In the genomic region with DNA sequence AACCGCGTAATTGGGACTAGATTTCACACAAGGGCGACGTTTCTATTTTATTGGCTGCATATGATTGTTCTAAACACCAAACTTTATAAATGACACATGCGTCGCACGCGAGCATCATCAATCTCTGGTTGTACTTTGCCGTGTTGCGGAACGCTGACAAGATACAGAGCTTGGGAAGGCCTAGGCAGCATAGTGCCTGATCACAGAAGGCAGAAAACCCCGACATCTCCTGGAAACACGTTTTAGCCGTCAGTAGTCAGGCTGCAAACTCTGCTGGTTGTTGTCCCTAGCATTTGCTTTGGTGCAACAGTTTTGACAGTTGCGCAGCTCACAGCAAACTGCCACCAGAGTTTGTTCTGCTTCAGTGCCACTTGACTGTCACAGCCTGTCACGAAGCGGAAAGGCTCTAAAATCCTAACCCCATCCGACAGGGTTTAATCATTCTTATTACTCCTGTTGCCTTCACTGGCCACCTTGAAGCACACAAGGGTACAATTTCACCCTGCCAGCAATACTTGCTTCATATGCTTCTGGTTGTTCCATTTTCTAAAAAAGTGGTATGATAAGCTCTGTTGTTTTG, we compare ENCODE assay signal across 22 mouse cellular contexts.
DNase-seq lines count a peak whose midpoint lies in the region; ATAC-seq lines count a peak whose summit lies in the region.
"Had no signal": no experiment of that assay in that cellular context is flagged by ENCODE, and none has a peak within 500 bp of the region (broad histone marks: within the 10 kb centered on the region; RNA-seq: fewer than 3 reads in every experiment).

No protein-coding gene starts in this region.

- peaks cover 4% of the 10 kb centered on the region; the same call in 1 of the 2 replicates for H3K27me3 ChIP-seq in kidney, embryonic 14.5 days (ENCODE audit: control insufficient read depth, insufficient read depth, low read length)
- no peaks in the 10 kb centered on the region for H3K27me3 ChIP-seq in midbrain, embryonic 11.5 days (ENCODE audit: control insufficient read depth, insufficient read depth, low read length)
- H3K27me3 ChIP-seq in midbrain, embryonic 15.5 days (replicated peaks), result no peaks in the 10 kb centered on the region
- H3K27me3 ChIP-seq: CH12.LX; embryonic facial prominence, embryonic 13.5 days; forebrain, embryonic 15.5 days; heart, embryonic 15.5 days had no signal

- H3K4me3 ChIP-seq in kidney, embryonic 14.5 days (ENCODE audit: low read length), result no peak overlapping the region
- H3K4me3 ChIP-seq in midbrain, embryonic 11.5 days (ENCODE audit: low read depth, low read length), result no peak overlapping the region
- no peak overlapping the region for H3K4me3 ChIP-seq in midbrain, embryonic 15.5 days
- H3K4me3 ChIP-seq: embryonic facial prominence, embryonic 13.5 days; forebrain, embryonic 15.5 days; heart, adult 2 months; heart, embryonic 15.5 days had no signal

- no peaks in the 10 kb centered on the region for H3K36me3 ChIP-seq in kidney, embryonic 14.5 days (ENCODE audit: control insufficient read depth, insufficient read depth, low read length)
- no peaks in the 10 kb centered on the region for H3K36me3 ChIP-seq in midbrain, embryonic 11.5 days (ENCODE audit: control insufficient read depth, insufficient read depth, low read length)
- H3K36me3 ChIP-seq in midbrain, embryonic 15.5 days (replicated peaks), result no peaks in the 10 kb centered on the region
- H3K36me3 ChIP-seq: embryonic facial prominence, embryonic 13.5 days; forebrain, embryonic 15.5 days; heart, embryonic 15.5 days had no signal

- peak overlapping the region; percentile 13; the same call in 1 of the 2 replicates for H3K4me2 ChIP-seq in kidney, embryonic 14.5 days (replicated peaks; ENCODE audit: low read depth, low read length)
- no peak overlapping the region for H3K4me2 ChIP-seq in midbrain, embryonic 11.5 days
- H3K4me2 ChIP-seq in midbrain, embryonic 15.5 days, result no peak overlapping the region
- H3K4me2 ChIP-seq: embryonic facial prominence, embryonic 13.5 days; forebrain, embryonic 15.5 days; heart, embryonic 11.5 days; heart, embryonic 15.5 days; hindbrain, embryonic 14.5 days had no signal

- H3K4me1 ChIP-seq in kidney, embryonic 14.5 days (ENCODE audit: control insufficient read depth, insufficient read depth, low read length), result no peaks in the 10 kb centered on the region
- H3K4me1 ChIP-seq in midbrain, embryonic 11.5 days (ENCODE audit: control insufficient read depth, insufficient read depth, low read length), result no peaks in the 10 kb centered on the region
- no peaks in the 10 kb centered on the region for H3K4me1 ChIP-seq in midbrain, embryonic 15.5 days
- H3K4me1 ChIP-seq: embryonic facial prominence, embryonic 13.5 days; forebrain, embryonic 15.5 days; heart, embryonic 15.5 days had no signal

- H3K27ac ChIP-seq in kidney, embryonic 14.5 days (ENCODE audit: low read depth, low read length), result no peak overlapping the region
- no peak overlapping the region for H3K27ac ChIP-seq in midbrain, embryonic 11.5 days (ENCODE audit: low read depth, low read length)
- H3K27ac ChIP-seq in midbrain, embryonic 15.5 days, result no peak overlapping the region
- H3K27ac ChIP-seq: embryonic facial prominence, embryonic 13.5 days; forebrain, embryonic 15.5 days; heart, adult 2 months; heart, embryonic 15.5 days; hindbrain, embryonic 14.5 days had no signal

- H3K9ac ChIP-seq in kidney, embryonic 14.5 days (ENCODE audit: low read depth, low read length), result no peak overlapping the region
- no peak overlapping the region for H3K9ac ChIP-seq in midbrain, embryonic 11.5 days (ENCODE audit: low read length)
- no peak overlapping the region for H3K9ac ChIP-seq in midbrain, embryonic 15.5 days
- H3K9ac ChIP-seq: embryonic facial prominence, embryonic 13.5 days; forebrain, embryonic 15.5 days; heart, embryonic 15.5 days; hindbrain, embryonic 14.5 days had no signal

- no peak for ATAC-seq in kidney, embryonic 14.5 days (ENCODE audit: low FRiP score, low TSS enrichment)
- ATAC-seq in midbrain, embryonic 11.5 days (ENCODE audit: low FRiP score), result no peak
- no peak for ATAC-seq in midbrain, embryonic 15.5 days (replicated peaks)
- ATAC-seq: forebrain, embryonic 15.5 days; intestine, embryonic 16.5 days had no signal

- H3K9me3 ChIP-seq in kidney, embryonic 14.5 days (ENCODE audit: control insufficient read depth, low read length), result no peaks in the 10 kb centered on the region
- H3K9me3 ChIP-seq in midbrain, embryonic 11.5 days (ENCODE audit: control insufficient read depth, low read length), result no peaks in the 10 kb centered on the region
- H3K9me3 ChIP-seq in midbrain, embryonic 15.5 days, result no peaks in the 10 kb centered on the region
- H3K9me3 ChIP-seq: embryonic facial prominence, embryonic 13.5 days; forebrain, embryonic 15.5 days; heart, embryonic 15.5 days had no signal

- 28% methylated on average over 18 of the region's 18 CpGs for WGBS in kidney, embryonic 14.5 days
- 76% methylated on average over 18 of the region's 18 CpGs for WGBS in midbrain, embryonic 11.5 days
- 65% methylated on average over 18 of the region's 18 CpGs for WGBS in midbrain, embryonic 15.5 days

- DNase-seq in embryo, embryonic 11 days, result peak; percentile 6
- no peak for DNase-seq in embryo, embryonic 10.5 days (ENCODE audit: low spot score)
- DNase-seq in kidney, adult 9 months, result no peak
- DNase-seq in midbrain, embryonic 11.5 days (ENCODE audit: low spot score, missing footprints), result peak; percentile 75
- DNase-seq in retina, postnatal 1 day, result peak; percentile 67
- DNase-seq: adrenal gland, adult 2 months; adrenal gland, postnatal 25 days; cerebellum, adult 11 months; cerebellum, adult 9-10 months; cerebellum, postnatal 36 days; gastrocnemius, postnatal 14 days; heart, adult 2 months; heart, postnatal 14 days had no signal

Comparison
In these comparisons a context has a peak if more than half of its experiments do, and no peak if none do; other contexts are left out.
1. DNase-seq: peak in embryo, embryonic 11 days (single experiment), midbrain, embryonic 11.5 days (single experiment) and retina, postnatal 1 day (single experiment); none in embryo, embryonic 10.5 days (single experiment) and kidney, adult 9 months (single experiment).